Mouse (Mus musculus) stomach, postnatal 0 days (tissue): Measurements from ENCODE around the gene Kremen2.

Source experiments
- CTCF ChIP-seq: IDR thresholded peaks from 2 replicates; pipeline ENCODE4 v1.5.1; 2016; ENCODE audit warnings: antibody characterized with exemption, low read depth, mild to moderate bottlenecking, moderate library complexity
- EP300 ChIP-seq: optimal IDR thresholded peaks from 2 replicates; pipeline ENCODE3; 2016; ENCODE audit warnings: antibody characterized with exemption

GRCm38 (mm10) chr17:23694491-23694890 is 51.1 kb downstream of the Kremen2 start:
- TF ChIP-seq EP300 (no peak), CTCF (no peak)
